Mouse (Mus musculus) cerebellum, adult 9-10 months (tissue): ENCODE measurements at regions not wholly inside any gene's neighbourhood (a gene's known extent, or its start where the extent isn't known, plus 50 kb on each side); places are given as distances from the start of the nearest gene placed in this dataset.
"Not testable (repeated sequence)": the region's sequence is repeated elsewhere in the genome, so short reads cannot be mapped to it uniquely, and the experiment has no call there.

ENCODE experiments used
- DNase-seq: peaks from one replicate; pipeline ENCODE4 v3.0.0; 2022

- no peak for DNase-seq
Measured at GRCm38 (mm10) chr14:61757823-61758175, 150.5 kb downstream of the Kcnrg start.

GRCm38 (mm10) chr14:61758586-61758985, 151.3 kb downstream of the Kcnrg start:
- DNase-seq: no peak

DNA sequence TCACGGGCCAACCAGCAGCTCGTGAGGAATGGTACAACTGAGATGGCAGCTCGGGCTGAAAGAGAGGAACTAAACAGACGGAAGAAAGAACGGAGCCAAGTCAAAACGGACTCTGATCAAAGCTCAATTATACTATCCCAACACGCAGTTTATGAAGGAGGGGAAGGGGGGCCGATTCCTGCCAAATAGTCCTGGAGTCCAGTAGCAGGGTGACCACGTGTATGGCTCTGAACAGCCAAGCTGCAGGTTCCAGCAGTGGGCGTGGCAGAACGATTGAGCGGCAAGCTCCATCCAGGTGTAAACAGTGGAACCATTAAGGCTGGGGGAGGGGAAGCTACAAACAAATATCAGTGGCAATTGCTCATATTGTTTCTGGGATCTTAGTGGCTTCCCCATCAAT, 152.9 kb downstream of the Kcnrg start:
- DNase-seq: not testable (repeated sequence)

DNA sequence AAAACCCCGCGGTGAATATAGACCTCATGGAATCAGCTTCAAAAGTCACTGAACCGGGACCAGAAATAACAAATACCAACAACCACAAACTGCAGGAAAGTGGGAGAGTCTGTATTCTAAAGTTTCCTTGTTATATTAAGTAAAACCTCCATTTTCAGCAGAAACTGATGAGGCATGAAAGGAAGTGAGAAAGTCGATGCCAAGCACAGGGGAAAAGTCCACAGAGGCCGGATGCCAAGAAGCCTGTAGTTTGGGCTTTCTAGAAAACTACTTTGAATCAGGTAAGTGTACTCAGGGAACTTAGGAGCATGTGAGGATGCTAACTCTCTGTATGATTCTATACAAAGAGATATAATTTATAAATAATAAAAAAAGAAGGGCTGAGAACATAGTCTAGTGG, 154.8 kb downstream of the Kcnrg start:
- no peak for DNase-seq

- DNase-seq: no peak
Measured at GRCm38 (mm10) chr14:61769881-61770280, 162.6 kb downstream of the Kcnrg start.

- no peak for DNase-seq
Measured at GRCm38 (mm10) chr14:61774171-61774570, 166.9 kb downstream of the Kcnrg start.

- no peak for DNase-seq
Measured at GRCm38 (mm10) chr14:61778618-61779017, 171.4 kb downstream of the Kcnrg start.

DNA sequence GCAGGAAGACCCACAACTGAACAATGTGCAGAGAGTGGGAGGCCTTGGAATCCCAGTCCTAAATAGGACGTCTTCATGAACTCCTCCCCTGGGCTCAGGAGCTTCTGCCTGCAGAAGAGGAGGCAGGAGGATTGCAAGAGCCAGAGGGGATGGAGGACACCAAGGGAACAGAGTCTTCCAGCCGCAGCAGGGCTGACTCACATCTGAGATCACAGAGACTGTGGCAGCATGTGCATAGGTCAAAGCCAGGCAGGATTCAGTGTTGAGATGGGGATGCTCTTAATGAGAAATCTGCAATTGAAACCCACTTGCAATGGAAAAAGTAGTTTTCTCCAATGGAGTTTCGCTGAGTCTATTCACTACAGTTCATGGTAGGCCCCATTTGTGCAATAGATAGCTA, 175.9 kb downstream of the Kcnrg start:
- DNase-seq: no peak

- DNase-seq: no peak
Measured at GRCm38 (mm10) chr14:61784609-61785008, 177.4 kb downstream of the Kcnrg start.

GRCm38 (mm10) chr14:61786031-61786430, 178.8 kb downstream of the Kcnrg start:
- DNase-seq: no peak

DNA sequence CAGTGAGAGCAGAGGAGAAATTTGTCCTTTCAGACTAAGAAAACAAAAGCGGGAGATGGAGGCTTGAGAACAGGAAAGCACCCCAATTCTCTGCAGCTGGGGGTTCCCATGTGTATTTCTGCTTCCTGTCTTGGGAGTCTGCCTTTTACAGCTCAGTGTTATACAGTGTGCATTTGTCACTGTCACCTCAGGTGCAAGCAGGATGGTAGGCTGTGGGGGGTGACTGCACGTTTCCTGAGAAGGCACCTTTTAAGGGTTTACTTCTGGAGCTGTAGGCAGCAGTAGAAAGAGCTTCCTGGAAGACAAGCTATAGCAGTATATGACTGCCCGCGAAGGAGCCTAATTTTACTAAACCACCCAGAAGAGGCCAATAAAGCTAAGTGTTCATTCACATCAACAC, 180.5 kb downstream of the Kcnrg start:
- no peak for DNase-seq

DNA sequence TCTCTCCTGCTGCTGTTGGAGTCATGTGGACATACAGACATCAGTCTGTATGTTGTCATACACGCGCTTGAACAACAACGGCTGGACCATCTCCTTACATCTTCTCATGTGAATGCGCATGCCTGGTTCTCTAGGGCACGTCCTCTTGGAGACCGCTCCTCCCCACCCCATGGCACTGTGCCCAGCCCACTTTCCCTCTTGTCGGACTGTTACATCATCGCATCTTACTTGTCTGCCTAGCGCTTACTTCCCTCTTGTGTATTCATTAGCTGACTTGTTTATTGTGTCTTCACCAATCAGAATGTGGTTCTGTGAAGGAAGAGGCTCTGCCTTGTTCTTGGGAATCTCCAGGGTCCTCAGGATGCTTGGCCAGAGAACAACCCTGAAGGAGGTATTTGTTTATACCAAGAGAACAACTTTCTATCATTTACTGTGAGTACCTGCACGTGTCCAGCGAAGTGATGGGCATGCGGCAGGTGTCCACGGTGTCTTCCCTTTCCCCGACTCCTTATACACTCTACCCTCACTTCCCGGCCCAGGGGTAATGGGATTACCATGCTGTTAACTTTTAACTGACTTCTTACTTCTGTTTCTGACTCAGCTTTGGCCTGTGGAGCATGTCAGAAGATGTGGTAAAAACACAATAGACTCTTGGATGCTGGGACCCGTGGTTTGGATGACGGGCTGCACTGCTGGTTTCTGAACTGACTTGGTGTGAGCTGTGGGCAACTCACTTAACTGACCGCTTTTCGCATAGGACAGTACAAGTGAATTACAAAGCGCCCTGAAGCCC, 181.9 kb downstream of the Kcnrg start:
- peak; percentile 2 for DNase-seq

DNA sequence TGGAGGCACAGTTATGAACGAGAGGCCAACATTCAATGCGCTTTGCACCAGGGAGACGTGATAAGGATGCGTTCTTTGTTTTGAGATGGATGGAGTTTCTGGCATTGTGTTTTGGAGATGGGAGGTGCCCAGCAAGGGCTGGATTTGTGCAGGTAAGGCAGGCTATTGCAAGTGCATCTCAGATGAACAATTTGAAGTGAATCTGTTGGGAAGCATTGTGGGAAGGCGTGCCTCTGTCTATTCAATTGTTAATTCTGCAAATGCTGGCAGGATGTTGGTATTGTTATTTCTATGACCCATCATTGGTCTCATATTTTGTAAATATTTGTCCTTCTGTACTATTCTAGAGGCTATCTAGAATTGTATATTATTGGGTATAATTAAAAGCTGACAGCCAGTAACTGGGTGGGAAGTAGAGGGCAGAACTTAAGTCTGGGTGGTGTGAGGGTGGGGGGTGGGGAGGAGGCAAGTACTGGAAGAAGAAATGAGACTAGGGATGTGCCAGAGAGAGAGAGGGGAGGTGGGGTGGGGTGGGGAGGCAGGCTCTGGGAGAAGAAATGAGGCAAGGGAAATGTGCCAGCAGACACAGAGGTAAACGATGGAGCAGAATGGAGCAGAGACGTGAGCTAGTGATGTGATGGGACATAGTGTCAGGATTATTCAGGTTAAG, 188.9 kb downstream of the Kcnrg start:
- DNase-seq: no peak

- DNase-seq: no peak
Measured at GRCm38 (mm10) chr14:61796671-61797070, 189.4 kb downstream of the Kcnrg start.

DNA sequence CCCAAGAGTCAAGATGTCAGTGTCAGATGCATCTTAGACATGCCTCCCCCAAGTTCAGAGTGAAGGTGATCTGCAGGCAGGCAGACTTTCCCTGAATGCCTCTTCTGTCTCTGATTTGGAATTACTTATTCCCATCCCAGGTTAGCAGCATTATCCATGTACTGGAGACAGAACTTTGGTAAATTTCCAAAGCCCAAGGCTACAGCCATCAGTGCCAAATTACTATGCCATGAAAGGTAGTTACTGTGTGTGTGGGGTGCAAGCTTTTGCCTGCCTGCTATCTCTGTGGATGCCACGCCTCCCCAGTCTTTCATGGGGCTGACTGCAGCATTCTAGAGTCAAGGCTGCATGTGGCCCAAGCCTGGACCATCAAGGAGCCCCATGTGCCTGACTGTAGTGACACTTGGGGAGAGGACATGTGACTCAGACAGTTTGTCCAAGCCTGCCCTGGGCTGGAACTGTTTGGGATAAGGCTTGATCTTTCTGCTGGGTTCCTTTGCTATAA, 196.2 kb downstream of the Kcnrg start:
- DNase-seq: no peak

DNA sequence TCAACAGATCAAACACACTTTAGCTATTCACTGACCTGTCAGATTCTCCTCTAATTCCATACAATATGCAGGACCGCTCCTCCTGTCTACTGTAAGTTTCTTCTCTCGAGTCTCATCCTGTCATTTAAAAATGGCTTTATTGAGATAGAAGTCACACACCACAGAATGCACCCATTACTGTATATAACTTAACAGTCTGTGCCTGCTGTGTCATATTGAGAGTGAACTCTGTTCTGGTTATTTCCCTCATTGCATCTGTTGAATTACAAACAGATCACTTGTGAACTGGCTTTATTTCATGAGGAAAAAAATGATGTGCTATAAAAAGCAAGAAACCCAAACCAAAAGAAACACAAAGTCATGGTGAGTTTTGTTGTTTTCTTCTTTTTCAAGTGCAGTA, 198.2 kb downstream of the Kcnrg start:
- no peak for DNase-seq

DNA sequence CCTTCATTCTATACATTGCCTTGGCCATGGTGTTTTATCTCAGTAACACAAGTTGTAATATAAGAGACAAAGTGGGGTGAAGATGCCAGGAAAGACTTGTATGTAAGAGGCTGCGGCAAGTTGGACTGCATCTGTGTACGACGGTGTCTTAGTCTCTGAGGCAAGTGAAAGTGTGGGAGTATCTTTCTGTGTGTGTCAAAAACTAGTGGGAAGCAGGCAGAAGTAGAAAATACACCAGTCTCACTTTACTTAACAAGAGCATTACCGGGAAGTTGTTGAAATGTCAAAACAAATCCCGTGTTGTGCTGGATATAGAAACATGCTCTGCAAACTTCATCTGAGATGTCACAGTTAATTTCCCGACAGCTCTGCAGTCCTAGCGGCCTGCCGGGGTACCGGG, 200.9 kb downstream of the Kcnrg start:
- no peak for DNase-seq

DNA sequence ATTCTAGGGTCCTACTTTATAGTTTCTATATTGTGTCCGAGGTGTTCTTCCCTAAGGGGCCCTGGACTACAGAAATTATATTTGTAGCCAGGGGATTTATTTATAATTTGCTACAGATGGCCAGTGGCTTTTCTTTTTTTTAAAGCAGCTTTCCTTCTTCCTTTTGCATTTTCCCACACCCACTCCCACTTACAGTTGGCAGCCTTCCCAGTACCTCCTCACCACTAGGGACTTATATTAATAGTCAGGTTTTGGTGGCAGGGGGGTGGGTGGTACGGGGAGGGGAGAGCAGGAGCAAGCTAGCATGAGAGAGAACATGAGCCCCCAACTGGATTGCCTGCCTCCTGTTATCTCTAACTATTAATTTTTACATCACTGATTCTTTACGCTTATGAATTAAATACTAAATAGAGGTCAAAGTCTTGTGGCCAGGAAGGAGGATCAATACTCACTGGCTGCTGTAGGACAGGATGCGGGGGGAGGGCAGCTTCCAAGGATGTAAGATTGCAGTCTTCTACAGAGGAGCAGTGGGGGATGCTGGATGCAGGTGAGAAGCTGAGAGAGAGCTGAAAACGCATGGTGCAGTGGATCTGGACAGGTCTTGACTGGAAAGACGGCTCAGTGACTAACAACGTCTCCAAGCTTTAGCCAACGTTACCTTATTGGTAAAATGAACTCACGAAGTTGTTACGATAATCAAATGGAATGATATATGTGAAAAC, 202.6 kb downstream of the Kcnrg start:
- no peak for DNase-seq

DNA sequence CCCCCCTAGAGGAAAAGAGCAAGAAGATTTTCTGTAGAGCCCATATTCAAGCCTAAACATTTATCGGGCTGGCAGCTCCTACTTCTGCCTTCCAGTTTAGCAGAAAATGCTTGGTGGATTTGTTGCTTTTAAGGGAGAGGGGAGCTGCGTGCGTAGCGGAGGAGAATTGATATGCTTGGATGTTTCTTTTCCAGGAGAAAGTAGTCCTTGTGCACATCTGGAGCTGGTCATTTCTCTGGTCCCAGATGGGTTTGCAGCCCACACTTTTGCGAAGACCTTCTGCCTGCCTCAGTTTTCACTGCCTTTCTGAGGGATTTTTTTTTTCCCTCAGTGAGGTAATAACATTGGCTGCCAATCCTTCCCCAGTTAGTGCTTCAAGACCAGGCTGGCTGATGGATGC, 203.6 kb downstream of the Kcnrg start:
- no peak for DNase-seq

GRCm38 (mm10) chr14:61817711-61818110, 210.5 kb downstream of the Kcnrg start:
- no peak for DNase-seq

- no peak for DNase-seq
Measured at GRCm38 (mm10) chr14:61818365-61818764, 211.1 kb downstream of the Kcnrg start.

- no peak for DNase-seq
Measured at GRCm38 (mm10) chr14:61819251-61819650, 212.0 kb downstream of the Kcnrg start.

DNA sequence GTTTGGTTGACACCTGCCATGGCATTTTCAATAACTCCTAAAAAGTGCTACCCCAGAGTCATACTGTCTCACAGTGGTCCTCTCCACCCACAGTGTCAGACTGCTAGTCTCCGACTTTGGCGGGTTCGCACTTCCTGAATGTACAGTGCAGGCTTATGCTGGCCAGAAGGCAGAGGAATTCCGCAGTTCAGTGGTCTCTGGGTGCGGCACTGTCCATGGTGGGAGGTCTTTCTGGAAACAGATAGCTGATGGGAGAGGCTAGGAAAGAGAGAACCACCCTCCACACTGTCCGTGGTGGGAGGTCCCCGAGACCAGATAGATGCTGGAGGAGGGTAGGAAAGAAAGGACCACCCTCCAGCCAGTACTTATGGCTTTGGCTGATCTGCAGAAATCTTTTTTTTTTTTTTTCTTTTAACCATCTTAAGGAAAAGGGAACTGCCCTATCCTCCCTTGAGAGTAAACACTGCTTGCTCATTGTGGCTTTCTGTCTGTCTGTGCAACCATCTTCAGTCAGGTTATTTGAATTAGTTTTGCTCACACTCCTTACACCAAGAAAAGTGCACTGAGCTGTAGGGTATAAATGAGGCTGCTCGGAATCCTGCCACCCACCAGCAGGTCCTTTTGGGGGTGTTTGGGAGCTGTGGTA, 227.2 kb downstream of the Kcnrg start:
- no peak for DNase-seq
